Mouse (Mus musculus) myocyte (in vitro differentiated cells): ENCODE measurements around the gene Itpripl2.

Experiments used
- CEBPB ChIP-seq: IDR thresholded peaks from 2 replicates; pipeline ENCODE4 v1.6.1; 2011; ENCODE audit warnings: mild to moderate bottlenecking, moderate library complexity; ENCODE audit not compliant: poor library complexity, insufficient read depth, severe bottlenecking
- E2F4 ChIP-seq: IDR thresholded peaks from one replicate; pipeline ENCODE4 v1.6.1; 2011; ENCODE audit warnings: mild to moderate bottlenecking, control low read depth, moderate library complexity; ENCODE audit not compliant: insufficient read depth
- MAX ChIP-seq: IDR thresholded peaks from one replicate; pipeline ENCODE4 v1.6.1; 2011; ENCODE audit warnings: low read depth, mild to moderate bottlenecking, control low read depth
- MYOD1 ChIP-seq, 3 experiments: IDR thresholded peaks; one replicate each; pipeline ENCODE4 v1.6.1; 2011; ENCODE audit warnings: control low read depth in 2 of 3, low read depth in 2 of 3, mild to moderate bottlenecking in 2 of 3, moderate library complexity in 1 of 3; ENCODE audit not compliant: insufficient read length in 2 of 3, control insufficient read depth in 1 of 3
- MYOG ChIP-seq, 3 experiments: IDR thresholded peaks; one replicate each; pipeline ENCODE4 v1.6.1; 2011; ENCODE audit warnings: control low read depth in 2 of 3, low read depth in 2 of 3, mild to moderate bottlenecking in 2 of 3; ENCODE audit not compliant: insufficient read length in 2 of 3, control insufficient read depth in 1 of 3, insufficient read depth in 1 of 3
- POLR2A ChIP-seq: IDR thresholded peaks from one replicate; pipeline ENCODE4 v1.6.1; 2011; ENCODE audit warnings: low read depth, mild to moderate bottlenecking, control low read depth, moderate library complexity; ENCODE audit not compliant: insufficient read length
- POLR2AphosphoS2 ChIP-seq: IDR thresholded peaks from one replicate; pipeline ENCODE4 v1.6.1; 2011; ENCODE audit warnings: low read depth, control low read depth; ENCODE audit not compliant: insufficient read length
- SRF ChIP-seq: IDR thresholded peaks from one replicate; pipeline ENCODE4 v1.6.1; 2011; ENCODE audit warnings: low read depth; ENCODE audit not compliant: control insufficient read depth, insufficient read length
- TCF12 ChIP-seq: IDR thresholded peaks from one replicate; pipeline ENCODE4 v1.6.1; 2011; ENCODE audit warnings: mild to moderate bottlenecking, control low read depth; ENCODE audit not compliant: poor library complexity, insufficient read depth, severe bottlenecking
- TCF3 ChIP-seq: IDR thresholded peaks from one replicate; pipeline ENCODE4 v1.6.1; 2011; ENCODE audit warnings: low read depth, control low read depth; ENCODE audit not compliant: insufficient read length
- USF1 ChIP-seq: IDR thresholded peaks from one replicate; pipeline ENCODE4 v1.6.1; 2011; ENCODE audit warnings: low read depth, mild to moderate bottlenecking, control low read depth, moderate library complexity

- TF ChIP-seq POLR2A, result no peak
- TF ChIP-seq POLR2AphosphoS2, result no peak
- TF ChIP-seq CEBPB, result no peak
- TF ChIP-seq SRF, result no peak
- TF ChIP-seq E2F4, result no peak
- TF ChIP-seq USF1, result no peak
- no peak for TF ChIP-seq TCF12
- TF ChIP-seq MYOG (IDR thresholded peaks at IDR 0.05; ENCODE audit: control insufficient read depth in 1 of 3, insufficient read depth in 1 of 3, insufficient read length in 2 of 3, low read depth in 2 of 3), result no peak
- TF ChIP-seq MYOD1 (IDR thresholded peaks at IDR 0.05; ENCODE audit: control insufficient read depth in 1 of 3, insufficient read length in 2 of 3, low read depth in 2 of 3), result no peak
- no peak for TF ChIP-seq MAX
- no peak for TF ChIP-seq TCF3
These were observed 26.9 kb upstream of the Itpripl2 start for GRCm38 (mm10) chr7:118518687-118519086.
